Mouse (Mus musculus) cerebellum, adult 2 months (tissue): ENCODE data around the gene Mpzl2.

ENCODE experiments used
- CTCF ChIP-seq: fragments of 200-500 bp; IDR thresholded peaks from 2 replicates; pipeline ENCODE4 v1.5.1; 2011; ENCODE audit warnings: low read depth, mild to moderate bottlenecking, control low read depth, low read length, moderate library complexity, borderline replicate concordance; ENCODE audit not compliant: insufficient read depth
- POLR2A ChIP-seq: fragments of 200-500 bp; IDR thresholded peaks from 2 replicates; pipeline ENCODE4 v1.6.1; 2011; ENCODE audit warnings: low read length, control low read depth, borderline replicate concordance; ENCODE audit not compliant: insufficient read depth

GRCm38 (mm10) chr9:44999171-44999570, 40.4 kb upstream of the Mpzl2 start:
- TF ChIP-seq CTCF (no peak; the same call in 1 of the 2 replicates), POLR2A (no peak)
